Mouse (Mus musculus) lung, postnatal 0 days (tissue): ENCODE data around the gene Noc3l.

Source experiments
- CTCF ChIP-seq: IDR thresholded peaks from 2 replicates; pipeline ENCODE4 v1.5.1; 2016; ENCODE audit warnings: antibody characterized with exemption, mild to moderate bottlenecking
- EP300 ChIP-seq: IDR thresholded peaks from 2 replicates; pipeline ENCODE4 v1.6.1; 2016; ENCODE audit warnings: antibody characterized with exemption, mild to moderate bottlenecking, control low read depth

- no peak for TF ChIP-seq CTCF
- TF ChIP-seq EP300 = no peak
These were observed 20.7 kb downstream of the Noc3l start for GRCm38 (mm10) chr19:38798291-38798690.
